Mouse (Mus musculus): ENCODE measurements around the gene Klhl2. TPM values are rescaled to one million over a fixed set of nuclear protein-coding genes. Genes with fewer than 3 reads are reported as not detected.

Gene Klhl2
- polyA plus RNA-seq, 1 experiment from 2014 or later = 16.1 TPM

- Histone ChIP-seq H3K4me1 (replicated peaks) (peaks cover 20% of the 10 kb centered on the region), H3K36me3 (peaks cover 17% of the 10 kb centered on the region), H3K4me3 (no peak overlapping the region), H3K9me3 (replicated peaks) (no peaks in the 10 kb centered on the region; the same call in 1 of the 2 replicates), H3K4me2 (no peak overlapping the region), H3K9ac (no peak overlapping the region), H3K27ac (ENCODE audit: poor library complexity, severe bottlenecking) (no peak overlapping the region), H3K27me3 (replicated peaks) (no peaks in the 10 kb centered on the region)
- WGBS = 94% methylated on average over 9 of the region's 9 CpGs
- no peak for ATAC-seq (ENCODE audit: insufficient number of reproducible peaks, low FRiP score)
Measured at GRCm38 (mm10) chr8:64829391-64829790, 20.4 kb downstream of the Klhl2 start.

- Histone ChIP-seq H3K36me3 (peaks cover 17% of the 10 kb centered on the region), H3K9me3 (replicated peaks) (no peaks in the 10 kb centered on the region; the same call in 1 of the 2 replicates), H3K4me1 (replicated peaks) (peaks cover 13% of the 10 kb centered on the region), H3K27ac (ENCODE audit: poor library complexity, severe bottlenecking) (no peak overlapping the region), H3K4me2 (no peak overlapping the region), H3K27me3 (replicated peaks) (no peaks in the 10 kb centered on the region), H3K9ac (no peak overlapping the region), H3K4me3 (no peak overlapping the region)
- 57% methylated on average over 15 of the region's 15 CpGs for WGBS
- ATAC-seq (ENCODE audit: insufficient number of reproducible peaks, low FRiP score) = 0 out of 2 replicates have a peak, but pooled peaks have one; percentile 41
Measured at GRCm38 (mm10) chr8:64828466-64828865, 21.4 kb downstream of the Klhl2 start.

GRCm38 (mm10) chr8:64827356-64827755 is 22.5 kb downstream of the Klhl2 start:
- H3K4me1 ChIP-seq (replicated peaks) = peaks cover 13% of the 10 kb centered on the region
- H3K4me2 ChIP-seq = no peak overlapping the region
- H3K27me3 ChIP-seq (replicated peaks) = no peaks in the 10 kb centered on the region
- no peak for ATAC-seq (ENCODE audit: insufficient number of reproducible peaks, low FRiP score)
- H3K4me3 ChIP-seq = no peak overlapping the region
- peaks cover 18% of the 10 kb centered on the region for H3K36me3 ChIP-seq
- no peaks in the 10 kb centered on the region; the same call in 1 of the 2 replicates for H3K9me3 ChIP-seq (replicated peaks)
- H3K9ac ChIP-seq = no peak overlapping the region
- H3K27ac ChIP-seq (ENCODE audit: poor library complexity, severe bottlenecking) = no peak overlapping the region
- WGBS = 86% methylated on average over 10 of the region's 10 CpGs

- Histone ChIP-seq H3K4me1 (replicated peaks) (peaks cover 13% of the 10 kb centered on the region), H3K4me3 (no peak overlapping the region), H3K4me2 (no peak overlapping the region), H3K27ac (ENCODE audit: poor library complexity, severe bottlenecking) (no peak overlapping the region), H3K9me3 (replicated peaks) (no peaks in the 10 kb centered on the region; the same call in 1 of the 2 replicates), H3K36me3 (peaks cover 14% of the 10 kb centered on the region), H3K27me3 (replicated peaks) (no peaks in the 10 kb centered on the region), H3K9ac (no peak overlapping the region)
- no peak for ATAC-seq (ENCODE audit: insufficient number of reproducible peaks, low FRiP score)
- WGBS = 60% methylated on average over 8 of the region's 8 CpGs
Measured at GRCm38 (mm10) chr8:64826461-64826860, 23.4 kb downstream of the Klhl2 start.

- peaks cover 20% of the 10 kb centered on the region for H3K4me1 ChIP-seq (replicated peaks)
- no peak for ATAC-seq (ENCODE audit: insufficient number of reproducible peaks, low FRiP score)
- WGBS = 88% methylated on average over 11 of the region's 11 CpGs
- H3K9me3 ChIP-seq (replicated peaks) = no peaks in the 10 kb centered on the region
- H3K9ac ChIP-seq = no peak overlapping the region
- peaks cover 6% of the 10 kb centered on the region; the same call in 1 of the 2 replicates for H3K36me3 ChIP-seq
- H3K4me2 ChIP-seq = no peak overlapping the region
- H3K27me3 ChIP-seq (replicated peaks) = no peaks in the 10 kb centered on the region
- H3K4me3 ChIP-seq = no peak overlapping the region
- H3K27ac ChIP-seq (ENCODE audit: poor library complexity, severe bottlenecking) = no peak overlapping the region
Measured at GRCm38 (mm10) chr8:64823905-64824304, 25.9 kb downstream of the Klhl2 start.

GRCm38 (mm10) chr8:64820940-64821339 is 28.9 kb downstream of the Klhl2 start:
- 0 out of 2 replicates have a peak overlapping the region, but pooled peaks have one; percentile 27 for H3K27ac ChIP-seq (ENCODE audit: poor library complexity, severe bottlenecking)
- 64% methylated on average over 4 of the region's 4 CpGs for WGBS
- H3K4me2 ChIP-seq = no peak overlapping the region

GRCm38 (mm10) chr8:64811790-64812189 is 38.0 kb downstream of the Klhl2 start:
- H3K4me3 ChIP-seq = no peak overlapping the region

More at GRCm38 (mm10) chr8:64820940-64821339, 28.9 kb downstream of the Klhl2 start:
- H3K4me3 ChIP-seq = no peak overlapping the region
- H3K4me1 ChIP-seq (replicated peaks) = peaks cover 10% of the 10 kb centered on the region
- H3K9me3 ChIP-seq (replicated peaks) = no peaks in the 10 kb centered on the region
- no peaks in the 10 kb centered on the region for H3K27me3 ChIP-seq (replicated peaks)
- peaks cover 2% of the 10 kb centered on the region; the same call in 1 of the 2 replicates for H3K36me3 ChIP-seq
- no peak overlapping the region for H3K9ac ChIP-seq
- ATAC-seq (ENCODE audit: insufficient number of reproducible peaks, low FRiP score) = no peak

GRCm38 (mm10) chr8:64811083-64811482 is 38.7 kb downstream of the Klhl2 start:
- ATAC-seq (ENCODE audit: insufficient number of reproducible peaks, low FRiP score) = no peak
- Histone ChIP-seq H3K4me2 (no peak overlapping the region), H3K9ac (no peak overlapping the region), H3K36me3 (peaks cover 13% of the 10 kb centered on the region), H3K27me3 (replicated peaks) (no peaks in the 10 kb centered on the region), H3K9me3 (replicated peaks) (no peaks in the 10 kb centered on the region), H3K4me1 (replicated peaks) (peaks cover 5% of the 10 kb centered on the region; the same call in 1 of the 2 replicates), H3K27ac (ENCODE audit: poor library complexity, severe bottlenecking) (no peak overlapping the region), H3K4me3 (no peak overlapping the region)
- WGBS = 90% methylated on average over 4 of the region's 4 CpGs

More at GRCm38 (mm10) chr8:64811790-64812189, 38.0 kb downstream of the Klhl2 start:
- no peaks in the 10 kb centered on the region for H3K27me3 ChIP-seq (replicated peaks)
- H3K4me1 ChIP-seq (replicated peaks) = peaks cover 5% of the 10 kb centered on the region; the same call in 1 of the 2 replicates
- H3K9ac ChIP-seq = no peak overlapping the region
- no peak overlapping the region for H3K27ac ChIP-seq (ENCODE audit: poor library complexity, severe bottlenecking)
- H3K36me3 ChIP-seq = peaks cover 13% of the 10 kb centered on the region
- no peak for ATAC-seq (ENCODE audit: insufficient number of reproducible peaks, low FRiP score)
- WGBS = 93% methylated on average over 9 of the region's 9 CpGs
- no peaks in the 10 kb centered on the region for H3K9me3 ChIP-seq (replicated peaks)
- H3K4me2 ChIP-seq = no peak overlapping the region

GRCm38 (mm10) chr8:64806558-64806957 is 43.3 kb downstream of the Klhl2 start:
- no peak for ATAC-seq (ENCODE audit: insufficient number of reproducible peaks, low FRiP score)
- 90% methylated on average over 3 of the region's 3 CpGs for WGBS
- Histone ChIP-seq H3K36me3 (peaks cover 7% of the 10 kb centered on the region), H3K9ac (no peak overlapping the region), H3K4me2 (no peak overlapping the region), H3K27me3 (replicated peaks) (no peaks in the 10 kb centered on the region), H3K4me1 (replicated peaks) (no peaks in the 10 kb centered on the region), H3K27ac (ENCODE audit: poor library complexity, severe bottlenecking) (no peak overlapping the region), H3K9me3 (replicated peaks) (no peaks in the 10 kb centered on the region), H3K4me3 (no peak overlapping the region)

- no peaks in the 10 kb centered on the region for H3K4me1 ChIP-seq (replicated peaks)
- no peak for ATAC-seq (ENCODE audit: insufficient number of reproducible peaks, low FRiP score)
- H3K9ac ChIP-seq = no peak overlapping the region
- no peak overlapping the region for H3K27ac ChIP-seq (ENCODE audit: poor library complexity, severe bottlenecking)
- H3K4me3 ChIP-seq = no peak overlapping the region
- no peak overlapping the region for H3K4me2 ChIP-seq
- WGBS = 79% methylated on average over 4 of the region's 4 CpGs
- H3K36me3 ChIP-seq = no peaks in the 10 kb centered on the region
- H3K9me3 ChIP-seq (replicated peaks) = no peaks in the 10 kb centered on the region
- no peaks in the 10 kb centered on the region for H3K27me3 ChIP-seq (replicated peaks)
Measured at GRCm38 (mm10) chr8:64804971-64805370, 44.8 kb downstream of the Klhl2 start.

- Histone ChIP-seq H3K4me1 (replicated peaks) (0 out of 2 replicates have a peak, but pooled peaks cover 3% of the 10 kb centered on the region), H3K27ac (ENCODE audit: poor library complexity, severe bottlenecking) (no peak overlapping the region), H3K36me3 (no peaks in the 10 kb centered on the region), H3K9me3 (replicated peaks) (no peaks in the 10 kb centered on the region), H3K4me3 (no peak overlapping the region), H3K4me2 (no peak overlapping the region), H3K27me3 (replicated peaks) (no peaks in the 10 kb centered on the region), H3K9ac (no peak overlapping the region)
- no peak for ATAC-seq (ENCODE audit: insufficient number of reproducible peaks, low FRiP score)
- 88% methylated on average over 8 of the region's 8 CpGs for WGBS
Measured at GRCm38 (mm10) chr8:64799306-64799705, 50.5 kb downstream of the Klhl2 start.

GRCm38 (mm10) chr8:64798503-64798902 is 51.3 kb downstream of the Klhl2 start:
- Histone ChIP-seq H3K4me2 (no peak overlapping the region), H3K4me3 (no peak overlapping the region), H3K27ac (ENCODE audit: poor library complexity, severe bottlenecking) (no peak overlapping the region), H3K4me1 (replicated peaks) (0 out of 2 replicates have a peak, but pooled peaks cover 3% of the 10 kb centered on the region), H3K9ac (no peak overlapping the region), H3K36me3 (no peaks in the 10 kb centered on the region), H3K27me3 (replicated peaks) (no peaks in the 10 kb centered on the region), H3K9me3 (replicated peaks) (no peaks in the 10 kb centered on the region)
- ATAC-seq (ENCODE audit: insufficient number of reproducible peaks, low FRiP score) = no peak
- WGBS = 73% methylated on average over 3 of the region's 3 CpGs

All from heart, embryonic 12.5 days (tissue).